In the genomic region with DNA sequence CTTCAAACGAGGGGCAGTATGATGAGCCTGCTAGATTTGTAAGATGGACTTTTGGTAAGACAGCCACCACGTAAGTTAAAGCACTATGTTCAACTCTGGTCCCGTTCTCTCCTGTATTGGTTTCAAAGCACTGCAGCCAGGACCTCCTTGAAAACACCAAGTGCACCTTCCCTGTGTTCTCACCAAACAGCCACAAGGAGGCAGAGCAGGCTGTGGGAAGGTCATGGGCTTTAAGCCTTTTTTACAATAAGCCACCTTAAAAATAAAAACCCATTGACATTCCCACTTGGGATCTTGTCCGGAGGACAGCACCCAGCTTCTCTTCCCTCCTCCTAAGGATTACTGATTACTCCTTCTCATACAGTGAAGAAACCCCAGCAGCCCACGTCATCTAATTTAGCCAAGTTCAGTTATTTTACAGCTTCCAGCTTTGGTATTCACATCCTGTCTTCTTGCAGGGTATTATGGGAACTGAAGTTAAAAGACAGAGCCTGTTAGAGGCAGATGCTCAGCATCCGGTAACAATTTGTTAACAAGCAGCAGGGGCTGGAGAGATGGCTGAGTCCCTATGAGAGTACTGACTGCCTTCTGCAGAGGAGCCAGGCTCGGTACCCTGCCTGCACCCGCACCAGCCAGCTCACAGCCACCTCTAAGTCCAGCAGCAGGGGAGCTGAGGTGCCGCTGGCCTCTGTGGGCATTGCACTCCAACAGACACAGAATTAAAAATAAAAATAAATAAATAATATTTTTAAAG, we compare ENCODE assay signal across 10 mouse cellular contexts. TPM values are rescaled to one million over a fixed set of nuclear protein-coding genes. Genes with fewer than 3 reads are reported as not detected.
DNase-seq lines count a peak whose midpoint lies in the region; ATAC-seq and TF ChIP-seq lines count a peak whose summit lies in the region.
"Had no signal": no experiment of that assay in that cellular context is flagged by ENCODE, and none has a peak within 500 bp of the region (broad histone marks: within the 10 kb centered on the region; RNA-seq: fewer than 3 reads in every experiment).

No protein-coding gene starts in this region.

- TF ChIP-seq EP300 in stomach, postnatal 0 days (optimal IDR thresholded peaks at IDR 0.05), result no peak

- DNase-seq in forebrain, embryonic 14.5 days (ENCODE audit: low spot score), result peak; percentile 53
- no peak for DNase-seq in forebrain, embryonic 11.5 days (ENCODE audit: low spot score)
- peak; percentile 33 for DNase-seq in neural tube, embryonic 11.5 days (ENCODE audit: low spot score)
- no peak for DNase-seq in neural tube, embryonic 10.5 days (ENCODE audit: extremely low spot score, low spot score)
- DNase-seq in brain, embryonic 14.5 days (ENCODE audit: low read depth), result peak; percentile 68
- peak; percentile 35 to 49 for DNase-seq in heart, postnatal 36 days
- DNase-seq in lung, embryonic 14.5 days, result peak; percentile 65
- DNase-seq in stomach, postnatal 0 days (ENCODE audit: low spot score), result peak; percentile 55

- H3K4me2 ChIP-seq in forebrain, embryonic 14.5 days (ENCODE audit: low read length), result no peak overlapping the region
- H3K4me2 ChIP-seq in forebrain, embryonic 11.5 days (ENCODE audit: low read depth, low read length, severe bottlenecking), result no peak overlapping the region
- no peak overlapping the region for H3K4me2 ChIP-seq in neural tube, embryonic 11.5 days (ENCODE audit: low read depth)
- no peak overlapping the region for H3K4me2 ChIP-seq in lung, embryonic 14.5 days
- no peak overlapping the region for H3K4me2 ChIP-seq in stomach, postnatal 0 days (replicated peaks; ENCODE audit: low read depth)
- H3K4me2 ChIP-seq: heart, embryonic 13.5 days; neural tube, embryonic 12.5 days had no signal

- WGBS in forebrain, embryonic 14.5 days, result 80% methylated on average over 9 of the region's 9 CpGs
- WGBS in forebrain, embryonic 11.5 days, result 87% methylated on average over 9 of the region's 9 CpGs
- WGBS in neural tube, embryonic 11.5 days, result 90% methylated on average over 9 of the region's 9 CpGs
- WGBS in lung, embryonic 14.5 days, result 76% methylated on average over 9 of the region's 9 CpGs
- 76% methylated on average over 9 of the region's 9 CpGs for WGBS in stomach, postnatal 0 days

- intact Hi-C loops in heart, postnatal 36 days (cut with DNase I), result loop anchor here (1.0 to 2.0 kb wide), 3 partner anchors 131 to 309 kb away; no protein-coding TSS in a partner anchor

- no peaks in the 10 kb centered on the region for H3K9me3 ChIP-seq in forebrain, embryonic 14.5 days (replicated peaks; ENCODE audit: control insufficient read depth, low read length)
- H3K9me3 ChIP-seq in forebrain, embryonic 11.5 days (ENCODE audit: control insufficient read depth, low read length), result no peaks in the 10 kb centered on the region
- H3K9me3 ChIP-seq in neural tube, embryonic 11.5 days (ENCODE audit: control insufficient read depth, low read length), result no peaks in the 10 kb centered on the region
- no peaks in the 10 kb centered on the region for H3K9me3 ChIP-seq in lung, embryonic 14.5 days (ENCODE audit: low read depth, low read length)
- H3K9me3 ChIP-seq in stomach, postnatal 0 days (ENCODE audit: control insufficient read depth, low read length), result no peaks in the 10 kb centered on the region
- H3K9me3 ChIP-seq: heart, embryonic 13.5 days; neural tube, embryonic 12.5 days had no signal

- no peak overlapping the region for H3K4me3 ChIP-seq in forebrain, embryonic 14.5 days (ENCODE audit: low read depth, low read length)
- H3K4me3 ChIP-seq in forebrain, embryonic 11.5 days (ENCODE audit: low read depth, low read length), result no peak overlapping the region
- H3K4me3 ChIP-seq in neural tube, embryonic 11.5 days (ENCODE audit: low read depth, low read length), result no peak overlapping the region
- no peak overlapping the region for H3K4me3 ChIP-seq in lung, embryonic 14.5 days (ENCODE audit: low read depth, low read length)
- no peak overlapping the region for H3K4me3 ChIP-seq in stomach, postnatal 0 days (ENCODE audit: low read depth, low read length)
- H3K4me3 ChIP-seq: heart, embryonic 13.5 days; neural tube, embryonic 12.5 days had no signal

- ATAC-seq in forebrain, embryonic 14.5 days, result 0 out of 2 replicates have a peak, but pooled peaks have one; percentile 40
- no peak for ATAC-seq in forebrain, embryonic 11.5 days (replicated peaks; ENCODE audit: low FRiP score)
- ATAC-seq in neural tube, embryonic 11.5 days (ENCODE audit: insufficient read depth, low FRiP score, low TSS enrichment), result no peak
- ATAC-seq in lung, embryonic 14.5 days (ENCODE audit: insufficient read depth), result no peak
- ATAC-seq in stomach, postnatal 0 days (ENCODE audit: low FRiP score, low TSS enrichment), result peak; percentile 57; the same call in 1 of the 2 replicates

- H3K4me1 ChIP-seq in forebrain, embryonic 14.5 days (ENCODE audit: control insufficient read depth, insufficient read depth, low read length), result no peaks in the 10 kb centered on the region
- H3K4me1 ChIP-seq in forebrain, embryonic 11.5 days (replicated peaks; ENCODE audit: control insufficient read depth, insufficient read depth, low read length), result no peaks in the 10 kb centered on the region
- no peaks in the 10 kb centered on the region for H3K4me1 ChIP-seq in neural tube, embryonic 11.5 days (ENCODE audit: control insufficient read depth, insufficient read depth, low read length)
- H3K4me1 ChIP-seq in lung, embryonic 14.5 days (ENCODE audit: insufficient read depth), result no peaks in the 10 kb centered on the region
- H3K4me1 ChIP-seq in stomach, postnatal 0 days (replicated peaks; ENCODE audit: control insufficient read depth, insufficient read depth), result no peaks in the 10 kb centered on the region
- H3K4me1 ChIP-seq: neural tube, embryonic 12.5 days had no signal

- no peaks in the 10 kb centered on the region for H3K27me3 ChIP-seq in forebrain, embryonic 14.5 days (replicated peaks; ENCODE audit: control insufficient read depth, insufficient read depth, low read length)
- H3K27me3 ChIP-seq in forebrain, embryonic 11.5 days (ENCODE audit: control insufficient read depth, insufficient read depth, low read length), result no peaks in the 10 kb centered on the region
- no peaks in the 10 kb centered on the region for H3K27me3 ChIP-seq in neural tube, embryonic 11.5 days (ENCODE audit: control insufficient read depth, insufficient read depth, low read length)
- no peaks in the 10 kb centered on the region for H3K27me3 ChIP-seq in lung, embryonic 14.5 days (ENCODE audit: insufficient read depth, low read length)
- H3K27me3 ChIP-seq in stomach, postnatal 0 days (ENCODE audit: control insufficient read depth, insufficient read depth, low read length), result no peaks in the 10 kb centered on the region
- H3K27me3 ChIP-seq: heart, embryonic 13.5 days; neural tube, embryonic 12.5 days had no signal

- no peak overlapping the region for H3K9ac ChIP-seq in forebrain, embryonic 14.5 days (ENCODE audit: low read length)
- no peak overlapping the region for H3K9ac ChIP-seq in forebrain, embryonic 11.5 days (ENCODE audit: low read length)
- H3K9ac ChIP-seq in neural tube, embryonic 11.5 days (ENCODE audit: low read length), result no peak overlapping the region
- H3K9ac ChIP-seq in lung, embryonic 14.5 days, result no peak overlapping the region
- H3K9ac ChIP-seq in stomach, postnatal 0 days (ENCODE audit: low read length), result no peak overlapping the region
- H3K9ac ChIP-seq: heart, embryonic 13.5 days; neural tube, embryonic 12.5 days had no signal

- TF ChIP-seq POLR2A in brain, embryonic 14.5 days (IDR thresholded peaks at IDR 0.05; ENCODE audit: borderline replicate concordance, extremely low read depth, insufficient read depth, insufficient read length, poor library complexity, severe bottlenecking), result no peak

- no peak overlapping the region for H3K27ac ChIP-seq in forebrain, embryonic 14.5 days (ENCODE audit: low read depth, low read length)
- no peak overlapping the region for H3K27ac ChIP-seq in forebrain, embryonic 11.5 days (ENCODE audit: low read depth, low read length)
- H3K27ac ChIP-seq in neural tube, embryonic 11.5 days (ENCODE audit: low read depth, low read length), result no peak overlapping the region
- H3K27ac ChIP-seq in lung, embryonic 14.5 days (ENCODE audit: low read depth), result no peak overlapping the region
- no peak overlapping the region for H3K27ac ChIP-seq in stomach, postnatal 0 days (replicated peaks)
- H3K27ac ChIP-seq: heart, embryonic 13.5 days; neural tube, embryonic 12.5 days had no signal

- peak; percentile 70 for TF ChIP-seq CTCF in brain, embryonic 14.5 days (IDR thresholded peaks at IDR 0.05; ENCODE audit: borderline replicate concordance, extremely low read depth, insufficient read depth, insufficient read length)
- TF ChIP-seq CTCF in lung, embryonic 14.5 days (IDR thresholded peaks at IDR 0.05; ENCODE audit: low read depth), result peak; percentile 77
- peak; percentile 90 for TF ChIP-seq CTCF in stomach, postnatal 0 days (IDR thresholded peaks at IDR 0.05; ENCODE audit: low read depth)

- H3K36me3 ChIP-seq in forebrain, embryonic 14.5 days (ENCODE audit: control insufficient read depth, insufficient read depth, low read length), result peaks cover 81% of the 10 kb centered on the region
- H3K36me3 ChIP-seq in forebrain, embryonic 11.5 days (ENCODE audit: control insufficient read depth, insufficient read depth, low read length), result peaks cover 3% of the 10 kb centered on the region; the same call in 1 of the 2 replicates
- H3K36me3 ChIP-seq in neural tube, embryonic 11.5 days (ENCODE audit: control insufficient read depth, insufficient read depth, low read length), result peaks cover 9% of the 10 kb centered on the region
- peaks cover 60% of the 10 kb centered on the region for H3K36me3 ChIP-seq in lung, embryonic 14.5 days (ENCODE audit: insufficient read depth)
- peaks cover 13% of the 10 kb centered on the region; the same call in 1 of the 2 replicates for H3K36me3 ChIP-seq in stomach, postnatal 0 days (ENCODE audit: control insufficient read depth, insufficient read depth, low read length)

RNA-seq across cellular contexts. Expression of a gene that starts 47.6 kb away (rescaled TPM):
- not detected in 2 replicates for polyA plus RNA-seq in forebrain, embryonic 14.5 days (2014; fragmentation: Nextera tagmentation; extraction: Ambion mirVana)
- polyA plus RNA-seq in forebrain, embryonic 11.5 days (2014; fragmentation: Nextera tagmentation; extraction: Ambion mirVana), result not detected in 2 replicates
- not detected in 2 replicates for polyA plus RNA-seq in neural tube, embryonic 11.5 days (2014; fragmentation: Nextera tagmentation; extraction: Ambion mirVana)
- polyA plus RNA-seq in brain, embryonic 14.5 days (2012; rRNA removed), result 0.05 and 0.06 TPM in 2 replicates
- not detected for total RNA-seq in heart, postnatal 36 days (2021)
- polyA plus RNA-seq in lung, embryonic 14.5 days (2014; fragmentation: Nextera tagmentation; extraction: Ambion mirVana), result not detected in 2 replicates
- polyA plus RNA-seq in stomach, postnatal 0 days (2015; fragmentation: Nextera tagmentation; extraction: Ambion mirVana), result not detected in 2 replicates
- polyA plus RNA-seq: heart, embryonic 13.5 days; neural tube, embryonic 12.5 days had no signal

Comparison
In these comparisons a context has a peak if more than half of its experiments do, and no peak if none do; other contexts are left out.
1. ATAC-seq: peak in forebrain, embryonic 14.5 days (single experiment) and stomach, postnatal 0 days (single experiment); none in forebrain, embryonic 11.5 days (single experiment), neural tube, embryonic 11.5 days (single experiment) and lung, embryonic 14.5 days (single experiment).
2. DNase-seq: peak in forebrain, embryonic 14.5 days (single experiment), neural tube, embryonic 11.5 days (single experiment), brain, embryonic 14.5 days (single experiment), heart, postnatal 36 days (2 of 2), lung, embryonic 14.5 days (single experiment) and stomach, postnatal 0 days (single experiment); none in forebrain, embryonic 11.5 days (single experiment) and neural tube, embryonic 10.5 days (single experiment).
3. Peak in every context shown above with its lines, with median percentiles within 50 percentile points of each other: CTCF ChIP-seq.